Mouse (Mus musculus) midbrain, postnatal 0 days (tissue): ENCODE data around the gene Mmp11. TPM values are rescaled to one million over a fixed set of nuclear protein-coding genes. Genes with fewer than 3 reads are reported as not detected.
"Not testable (repeated sequence)": the region's sequence is repeated elsewhere in the genome, so short reads cannot be mapped to it uniquely, and the experiment has no call there.

ENCODE experiments used
- ATAC-seq: fragments of 200-750 bp; cut with Nextera tagmentation; 2 replicates; pipeline ENCODE4 v1.8.0; 2017; ENCODE audit warnings: moderate number of reproducible peaks, mild to moderate bottlenecking, moderate TSS enrichment, moderate library complexity; ENCODE audit not compliant: low FRiP score
- DNase-seq: peaks from one replicate; pipeline ENCODE4 v3.0.0-alpha.2; 2015; ENCODE audit warnings: low spot score
- H3K27ac ChIP-seq: fragments of 300-500 bp; sonication (generic); 2 replicates; pipeline ENCODE4 v1.5.1; 2014; ENCODE audit warnings: low read depth, mild to moderate bottlenecking, low read length, mixed read lengths
- H3K27me3 ChIP-seq: fragments of 300-500 bp; sonication (generic); 2 replicates; pipeline ENCODE4 v1.6.1; 2014; ENCODE audit warnings: low read length, control low read depth, mixed read lengths; ENCODE audit not compliant: insufficient read depth
- H3K36me3 ChIP-seq: fragments of 300-500 bp; sonication (generic); 2 replicates; pipeline ENCODE4 v1.6.1; 2014; ENCODE audit warnings: low read length, control low read depth, mixed read lengths; ENCODE audit not compliant: insufficient read depth
- H3K4me1 ChIP-seq: fragments of 300-500 bp; sonication (generic); 2 replicates; pipeline ENCODE4 v1.6.1; 2014; ENCODE audit warnings: mild to moderate bottlenecking, control low read depth, antibody characterized with exemption, low read length, mixed read lengths; ENCODE audit not compliant: insufficient read depth
- H3K4me2 ChIP-seq: fragments of 300-500 bp; sonication (generic); 2 replicates; pipeline ENCODE4 v1.6.1; 2014; ENCODE audit warnings: low read depth, mild to moderate bottlenecking, low read length, mixed read lengths; ENCODE audit not compliant: poor library complexity, severe bottlenecking
- H3K4me3 ChIP-seq: fragments of 300-500 bp; sonication (generic); 2 replicates; pipeline ENCODE4 v1.5.1; 2014; ENCODE audit warnings: low read depth, mild to moderate bottlenecking, low read length, moderate library complexity
- H3K9ac ChIP-seq: fragments of 300-500 bp; sonication (generic); replicated peaks from 2 replicates; pipeline ENCODE4 v1.6.1; 2014; ENCODE audit warnings: mild to moderate bottlenecking, low read length, moderate library complexity, mixed read lengths; ENCODE audit not compliant: poor library complexity, severe bottlenecking
- H3K9me3 ChIP-seq: fragments of 300-500 bp; sonication (generic); 2 replicates; pipeline ENCODE4 v1.6.1; 2016; ENCODE audit warnings: low read length, control low read depth
- CTCF ChIP-seq: IDR thresholded peaks from 2 replicates; pipeline ENCODE4 v1.5.1; 2016; ENCODE audit warnings: antibody characterized with exemption, mild to moderate bottlenecking
- WGBS: fragments of 180-500 bp; shearing (Covaris S2); extraction: QIAGEN DNeasy Blood & Tissue Kit; methylation state at CpG from one replicate; pipeline ENCODE4 v1.1.7; 2014; 5-methylcytosine and 5-hydroxymethylcytosine counted together
- polyA plus RNA-seq: library from polyadenylated mRNA; unstranded; fragments of >200 nt; fragmentation: Nextera tagmentation; extraction: Ambion mirVana; gene quantifications from 2 replicates; pipeline ENCODE4 v1.2.1, GENCODE M21; 2015
- total RNA-seq: library from RNA; depleted of rRNA; stranded (reverse); fragments of >200 nt; gene quantifications from 2 replicates; pipeline ENCODE4 v1.2.3, GENCODE M21; 2014

The Mmp11 gene
- total and polyA plus RNA-seq, 2 experiments from 2014 or later, result 6.6 to 11.5 TPM

DNA sequence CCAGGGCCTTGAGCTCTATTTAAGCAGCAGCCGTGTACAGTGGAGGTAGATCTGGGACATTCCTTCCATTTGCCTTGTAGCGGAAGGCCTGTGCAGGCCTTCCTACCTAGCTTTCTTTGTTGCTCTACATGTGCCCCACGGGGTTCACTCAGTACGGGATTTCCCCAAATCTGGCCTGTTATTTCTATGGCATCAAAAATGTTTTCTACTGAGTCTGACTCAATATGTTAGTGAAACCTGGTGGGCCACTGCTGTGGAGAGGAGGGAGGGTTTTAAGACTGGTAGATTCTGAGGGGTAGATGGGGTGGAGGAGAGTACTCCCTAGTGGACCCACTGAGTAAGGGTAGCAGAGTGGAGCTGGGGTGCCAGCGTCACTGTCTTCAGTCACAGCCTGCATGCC, 40.6 kb downstream of the Mmp11 start:
- no peak overlapping the region for H3K27ac ChIP-seq
- DNase-seq (no peak), ATAC-seq (no peak)
- no peaks in the 10 kb centered on the region for H3K27me3 ChIP-seq
- peaks cover 4% of the 10 kb centered on the region; the same call in 1 of the 2 replicates for H3K4me1 ChIP-seq
- H3K4me3 ChIP-seq, result no peak overlapping the region
- no peak for TF ChIP-seq CTCF
- H3K9ac ChIP-seq, result no peak overlapping the region
- H3K9me3 ChIP-seq, result no peaks in the 10 kb centered on the region
- H3K4me2 ChIP-seq, result no peak overlapping the region
- WGBS, result 95% methylated on average over 5 of the region's 5 CpGs
- peaks cover 50% of the 10 kb centered on the region for H3K36me3 ChIP-seq

DNA sequence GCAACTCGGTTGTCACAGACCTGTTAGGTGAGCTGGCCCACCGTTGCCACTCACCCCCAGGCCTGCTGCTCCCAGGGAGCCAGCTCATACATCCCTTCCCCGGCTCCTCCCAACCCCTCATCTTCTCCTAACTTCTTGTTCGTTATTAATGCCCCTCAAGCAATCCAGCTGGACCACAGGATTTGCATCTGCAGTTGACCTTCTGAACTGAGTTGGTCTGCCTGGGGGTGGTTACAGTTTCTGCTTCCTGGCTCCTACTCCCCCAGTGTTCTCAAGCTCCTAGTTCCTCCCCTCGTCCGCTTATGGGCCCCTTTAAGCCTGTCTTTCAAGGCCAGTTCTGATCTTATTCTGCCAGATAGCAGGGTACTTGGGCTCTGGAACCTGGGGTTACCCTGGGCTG, 41.7 kb downstream of the Mmp11 start:
- no peak overlapping the region for H3K27ac ChIP-seq
- no peak for DNase-seq
- TF ChIP-seq CTCF, result no peak
- no peaks in the 10 kb centered on the region for H3K9me3 ChIP-seq
- H3K27me3 ChIP-seq, result no peaks in the 10 kb centered on the region
- whole genome bisulfite sequencing, result 78% methylated on average over 6 of the region's 6 CpGs
- H3K4me1 ChIP-seq, result peaks cover 4% of the 10 kb centered on the region; the same call in 1 of the 2 replicates
- H3K4me3 ChIP-seq, result no peak overlapping the region
- H3K36me3 ChIP-seq, result peaks cover 44% of the 10 kb centered on the region
- H3K4me2 ChIP-seq, result no peak overlapping the region
- H3K9ac ChIP-seq, result no peak overlapping the region
- no peak for ATAC-seq

DNA sequence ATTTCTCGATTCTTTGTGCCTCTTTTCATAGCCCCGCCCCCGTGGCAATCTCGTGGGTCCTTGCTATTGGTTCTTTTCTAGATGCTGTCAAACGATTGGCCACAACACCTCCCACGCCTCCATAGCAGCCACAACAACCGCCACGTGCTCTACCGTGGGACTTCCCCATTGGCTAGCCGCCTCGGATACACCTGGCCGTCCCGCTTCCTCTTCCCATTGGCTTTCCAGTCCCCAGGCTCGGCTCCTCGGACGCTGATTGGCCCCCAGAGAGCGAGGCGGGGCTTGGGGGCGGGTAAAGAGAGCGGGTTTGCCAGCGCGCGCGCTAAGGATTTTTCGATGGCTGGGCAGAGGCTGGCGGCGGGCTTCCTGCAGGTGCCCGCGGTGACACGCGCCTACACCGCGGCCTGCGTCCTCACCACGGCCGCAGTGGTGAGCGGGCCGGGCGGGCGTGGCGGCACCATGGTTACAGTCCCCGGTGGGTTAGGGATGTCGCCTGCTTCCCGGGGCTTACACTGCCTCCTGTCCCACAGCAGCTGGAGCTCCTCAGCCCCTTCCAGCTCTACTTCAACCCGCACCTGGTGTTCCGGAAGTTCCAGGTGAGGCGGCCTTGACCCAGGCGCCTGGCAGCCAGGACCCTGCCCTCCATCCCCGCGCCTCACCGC, 43.1 kb downstream of the Mmp11 start, which contains the start of gene Derl3:
TSS of gene Derl3 (plus strand) at position 325 of the 662 bp plus-strand sequence.
- peak; percentile 99 for ATAC-seq
- Histone ChIP-seq H3K36me3 (peaks cover 34% of the 10 kb centered on the region), H3K4me2 (peak within 1 kb of the TSS; percentile 90), H3K9ac (peak within 1 kb of the TSS; percentile 44), H3K4me1 (peaks cover 4% of the 10 kb centered on the region; the same call in 1 of the 2 replicates), H3K9me3 (no peaks in the 10 kb centered on the region), H3K4me3 (peak within 1 kb of the TSS; percentile 33), H3K27ac (0 out of 2 replicates have a peak within 1 kb of the TSS, but pooled peaks have one; percentile 32), H3K27me3 (no peaks in the 10 kb centered on the region)
- WGBS, result 1% methylated on average over 48 of the region's 51 CpGs
- TF ChIP-seq CTCF, result no peak
- DNase-seq, result peak; percentile 99

DNA sequence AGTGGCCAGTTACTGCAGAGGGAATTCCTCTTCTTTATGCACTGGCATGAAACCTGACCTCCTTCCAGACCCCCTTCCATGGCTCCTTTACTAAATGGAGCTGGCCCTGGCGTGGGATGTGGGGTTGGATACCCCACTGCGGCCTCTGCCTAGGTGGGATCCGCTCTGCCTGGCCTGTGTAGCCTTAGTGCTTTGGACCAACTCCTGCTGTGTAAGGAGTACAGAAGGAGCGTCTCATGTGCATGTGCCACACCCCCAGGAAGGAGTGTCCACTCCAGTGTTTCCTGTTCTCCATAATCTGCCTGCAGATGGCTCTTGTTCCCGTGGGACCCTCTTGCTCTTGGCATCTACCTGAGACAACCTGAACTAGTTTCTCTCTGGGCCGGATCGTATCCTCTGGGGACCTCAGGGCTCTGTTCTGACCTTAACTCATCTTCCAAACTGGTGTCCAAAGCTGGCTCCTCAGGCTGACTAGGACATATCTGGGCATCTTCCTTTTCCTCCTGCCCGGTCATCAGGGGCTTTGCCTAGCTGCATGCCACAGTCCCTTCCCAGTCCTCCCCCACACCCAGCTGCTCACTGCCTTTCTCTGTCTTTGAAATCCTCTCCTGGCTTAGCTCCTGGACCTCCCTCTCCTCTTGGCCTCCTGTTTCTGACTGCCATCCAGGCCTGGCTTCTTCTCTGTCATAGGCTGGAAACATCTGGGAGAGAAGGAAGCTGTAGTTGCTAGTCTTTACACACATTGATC, 46.7 kb downstream of the Mmp11 start:
- Histone ChIP-seq H3K27ac (no peak overlapping the region), H3K36me3 (peaks cover 4% of the 10 kb centered on the region; the same call in 1 of the 2 replicates), H3K4me3 (no peak overlapping the region), H3K9ac (no peak overlapping the region), H3K4me2 (no peak overlapping the region), H3K27me3 (no peaks in the 10 kb centered on the region), H3K4me1 (peaks cover 4% of the 10 kb centered on the region; the same call in 1 of the 2 replicates), H3K9me3 (no peaks in the 10 kb centered on the region)
- no peak for DNase-seq
- no peak for ATAC-seq
- WGBS, result 56% methylated on average over 8 of the region's 8 CpGs
- no peak for TF ChIP-seq CTCF

GRCm38 (mm10) chr10:75887504-75887903, 48.8 kb downstream of the Mmp11 start:
- H3K9me3 ChIP-seq, H3K36me3 ChIP-seq, ATAC-seq, H3K27ac ChIP-seq, H3K4me1 ChIP-seq, H3K9ac ChIP-seq, DNase-seq, H3K4me3 ChIP-seq, H3K27me3 ChIP-seq, H3K4me2 ChIP-seq: not testable (repeated sequence)
- WGBS, result 91% methylated on average over 5 of the region's 5 CpGs

- Histone ChIP-seq H3K27ac (no peak overlapping the region), H3K4me2 (no peak overlapping the region), H3K9me3 (no peaks in the 10 kb centered on the region), H3K4me1 (no peaks in the 10 kb centered on the region), H3K36me3 (no peaks in the 10 kb centered on the region), H3K9ac (no peak overlapping the region), H3K27me3 (no peaks in the 10 kb centered on the region), H3K4me3 (no peak overlapping the region)
- ATAC-seq (no peak), DNase-seq (no peak)
- 96% methylated on average over 8 of the region's 8 CpGs for WGBS
- TF ChIP-seq CTCF, result no peak
These were observed 51.6 kb downstream of the Mmp11 start for GRCm38 (mm10) chr10:75884742-75885141.
